Mouse (Mus musculus) kidney, embryonic 16.5 days (tissue): Measurements from ENCODE around the gene Luzp1. TPM values are rescaled to one million over a fixed set of nuclear protein-coding genes. Genes with fewer than 3 reads are reported as not detected.

Experiments used
- ATAC-seq: fragments of 200-750 bp; cut with Nextera tagmentation; 2 replicates; pipeline ENCODE4 v1.8.0; 2017; ENCODE audit warnings: moderate TSS enrichment; ENCODE audit not compliant: low FRiP score, low TSS enrichment
- H3K27ac ChIP-seq: fragments of 300-500 bp; sonication (generic); 2 replicates; pipeline ENCODE4 v1.5.1; 2014; ENCODE audit warnings: low read length
- H3K27me3 ChIP-seq: fragments of 300-500 bp; sonication (generic); 2 replicates; pipeline ENCODE4 v1.6.1; 2014; ENCODE audit warnings: low read length, control low read depth, mixed read lengths; ENCODE audit not compliant: insufficient read depth
- H3K36me3 ChIP-seq: fragments of 300-500 bp; sonication (generic); 2 replicates; pipeline ENCODE4 v1.6.1; 2014; ENCODE audit warnings: low read length, control low read depth, mixed read lengths; ENCODE audit not compliant: insufficient read depth
- H3K4me1 ChIP-seq: fragments of 300-500 bp; sonication (generic); 2 replicates; pipeline ENCODE4 v1.6.1; 2014; ENCODE audit warnings: low read length, control low read depth, mixed read lengths; ENCODE audit not compliant: insufficient read depth
- H3K4me2 ChIP-seq: fragments of 300-500 bp; sonication (generic); replicated peaks from 2 replicates; pipeline ENCODE4 v1.6.1; 2014; ENCODE audit warnings: low read depth, low read length
- H3K4me3 ChIP-seq: fragments of 300-500 bp; sonication (generic); 2 replicates; pipeline ENCODE4 v1.5.1; 2014; ENCODE audit warnings: mild to moderate bottlenecking, low read length
- H3K9ac ChIP-seq: fragments of 300-500 bp; sonication (generic); replicated peaks from 2 replicates; pipeline ENCODE4 v1.6.1; 2014; ENCODE audit warnings: low read length
- H3K9me3 ChIP-seq: fragments of 300-500 bp; sonication (generic); 2 replicates; pipeline ENCODE4 v1.6.1; 2016; ENCODE audit warnings: low read length, control low read depth
- WGBS: fragments of 180-500 bp; shearing (Covaris S2); extraction: QIAGEN DNeasy Blood & Tissue Kit; methylation state at CpG from one replicate; pipeline ENCODE4 v1.1.7; 2014; 5-methylcytosine and 5-hydroxymethylcytosine counted together
- polyA plus RNA-seq: library from polyadenylated mRNA; unstranded; fragments of >200 nt; fragmentation: Nextera tagmentation; extraction: Ambion mirVana; gene quantifications from 2 replicates; pipeline ENCODE4 v1.2.1, GENCODE M21; 2015

Gene Luzp1
- polyA plus RNA-seq, 1 experiment from 2014 or later: 131 TPM

DNA sequence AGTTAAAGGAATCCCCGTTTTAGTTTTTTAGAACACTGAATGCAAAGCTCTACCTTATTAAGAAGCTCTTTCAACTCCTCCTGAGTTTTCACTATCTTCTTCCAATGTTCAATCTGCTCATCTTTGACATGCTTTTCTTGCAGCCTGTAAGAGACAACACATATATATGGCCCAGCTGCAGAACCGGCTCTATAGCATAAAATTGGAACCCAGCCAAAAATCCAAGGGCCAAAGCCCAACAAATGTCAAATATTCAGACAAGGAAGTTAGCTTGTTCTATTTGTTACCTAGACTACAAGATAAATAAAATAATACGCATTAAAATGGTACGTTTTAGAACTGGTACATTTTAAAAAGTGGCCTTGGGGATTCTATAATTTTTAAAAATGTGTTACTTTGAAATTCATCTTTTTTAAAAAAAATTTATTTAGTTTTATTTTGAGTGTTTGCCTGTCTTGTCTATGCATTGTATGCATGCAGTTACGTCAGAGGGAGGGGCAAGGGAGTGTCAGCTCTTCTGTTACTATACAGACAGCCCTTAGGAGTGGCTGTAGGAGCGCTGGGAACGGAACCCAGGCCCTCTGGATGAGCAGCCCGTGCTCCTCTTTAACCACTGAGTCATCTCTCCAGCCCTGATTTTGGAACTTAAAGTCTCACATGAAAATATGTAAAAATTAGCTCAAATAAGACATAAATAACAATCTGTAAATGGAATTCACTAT lies 90.9 kb downstream of the Luzp1 start:
- Histone ChIP-seq H3K4me3 (no peak overlapping the region), H3K9ac (no peak overlapping the region), H3K27ac (no peak overlapping the region), H3K27me3 (no peaks in the 10 kb centered on the region), H3K9me3 (no peaks in the 10 kb centered on the region), H3K36me3 (peaks cover 44% of the 10 kb centered on the region), H3K4me1 (no peaks in the 10 kb centered on the region), H3K4me2 (no peak overlapping the region)
- 83% methylated on average over 8 of the region's 8 CpGs for WGBS
- ATAC-seq: no peak

DNA sequence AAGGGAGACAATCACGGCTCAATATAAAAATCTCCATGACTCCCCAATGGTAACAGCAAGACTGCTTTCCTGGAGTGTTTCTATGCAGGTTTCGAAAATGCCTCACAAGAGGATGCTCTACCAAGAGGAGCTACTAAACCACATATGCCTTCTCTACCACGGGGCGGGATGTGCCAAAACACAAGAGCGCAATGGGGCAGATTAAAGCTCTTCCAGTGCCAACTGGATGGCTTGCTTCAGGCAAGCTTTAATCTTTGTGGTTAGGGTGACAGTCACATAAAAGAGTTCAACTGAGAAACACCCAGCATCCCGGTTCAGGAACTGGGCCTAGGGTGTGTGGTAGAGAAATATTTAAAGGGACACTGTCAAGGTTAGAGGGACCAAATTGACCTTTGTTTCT lies 93.2 kb downstream of the Luzp1 start:
- H3K36me3 ChIP-seq: peaks cover 41% of the 10 kb centered on the region
- 85% methylated on average over 6 of the region's 6 CpGs for WGBS
- H3K4me3 ChIP-seq: no peak overlapping the region
- H3K27me3 ChIP-seq: no peaks in the 10 kb centered on the region
- no peak for ATAC-seq
- no peaks in the 10 kb centered on the region for H3K9me3 ChIP-seq
- H3K4me2 ChIP-seq: no peak overlapping the region
- no peaks in the 10 kb centered on the region for H3K4me1 ChIP-seq
- no peak overlapping the region for H3K9ac ChIP-seq
- no peak overlapping the region for H3K27ac ChIP-seq

- H3K36me3 ChIP-seq: peaks cover 45% of the 10 kb centered on the region
These were observed 99.1 kb downstream of the Luzp1 start for GRCm38 (mm10) chr4:136568629-136569028.

GRCm38 (mm10) chr4:136569998-136570397 lies 100.4 kb downstream of the Luzp1 start:
- ATAC-seq: no peak
- Histone ChIP-seq H3K27me3 (no peaks in the 10 kb centered on the region), H3K4me1 (no peaks in the 10 kb centered on the region), H3K4me2 (no peak overlapping the region), H3K4me3 (no peak overlapping the region), H3K27ac (no peak overlapping the region), H3K9ac (no peak overlapping the region), H3K36me3 (peaks cover 42% of the 10 kb centered on the region), H3K9me3 (no peaks in the 10 kb centered on the region)

More at GRCm38 (mm10) chr4:136568629-136569028, 99.1 kb downstream of the Luzp1 start:
- Histone ChIP-seq H3K27me3 (no peaks in the 10 kb centered on the region), H3K9ac (no peak overlapping the region), H3K9me3 (no peaks in the 10 kb centered on the region), H3K4me1 (no peaks in the 10 kb centered on the region), H3K4me3 (no peak overlapping the region), H3K4me2 (no peak overlapping the region), H3K27ac (no peak overlapping the region)
- 75% methylated on average over 3 of the region's 3 CpGs for WGBS
- no peak for ATAC-seq

DNA sequence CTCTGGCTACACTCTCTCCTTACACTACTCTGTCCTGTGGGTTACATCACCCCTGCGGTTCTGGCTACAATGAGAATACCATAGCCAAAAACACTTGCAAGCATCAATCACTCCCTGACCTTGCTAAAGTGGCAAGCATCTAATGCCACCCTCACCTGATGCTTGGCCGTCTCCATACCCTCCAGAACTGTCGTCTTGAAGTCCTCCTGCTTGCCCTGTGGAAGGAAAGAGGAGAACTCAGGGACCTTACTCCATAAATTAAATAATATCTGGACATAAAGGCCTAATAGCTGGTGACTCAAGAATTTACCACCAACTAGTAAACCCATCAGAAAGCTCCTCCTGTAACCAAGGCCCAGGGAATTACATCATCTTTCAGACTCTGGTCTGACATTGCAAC lies 112.3 kb downstream of the Luzp1 start:
- H3K9me3 ChIP-seq: no peaks in the 10 kb centered on the region
- H3K9ac ChIP-seq: no peak overlapping the region
- no peak overlapping the region for H3K4me2 ChIP-seq
- no peak for ATAC-seq
- H3K4me1 ChIP-seq: peaks cover 5% of the 10 kb centered on the region; the same call in 1 of the 2 replicates
- 57% methylated on average over 3 of the region's 3 CpGs for WGBS
- no peak overlapping the region for H3K27ac ChIP-seq
- H3K36me3 ChIP-seq: peaks cover 2% of the 10 kb centered on the region
- H3K27me3 ChIP-seq: no peaks in the 10 kb centered on the region
- no peak overlapping the region for H3K4me3 ChIP-seq

DNA sequence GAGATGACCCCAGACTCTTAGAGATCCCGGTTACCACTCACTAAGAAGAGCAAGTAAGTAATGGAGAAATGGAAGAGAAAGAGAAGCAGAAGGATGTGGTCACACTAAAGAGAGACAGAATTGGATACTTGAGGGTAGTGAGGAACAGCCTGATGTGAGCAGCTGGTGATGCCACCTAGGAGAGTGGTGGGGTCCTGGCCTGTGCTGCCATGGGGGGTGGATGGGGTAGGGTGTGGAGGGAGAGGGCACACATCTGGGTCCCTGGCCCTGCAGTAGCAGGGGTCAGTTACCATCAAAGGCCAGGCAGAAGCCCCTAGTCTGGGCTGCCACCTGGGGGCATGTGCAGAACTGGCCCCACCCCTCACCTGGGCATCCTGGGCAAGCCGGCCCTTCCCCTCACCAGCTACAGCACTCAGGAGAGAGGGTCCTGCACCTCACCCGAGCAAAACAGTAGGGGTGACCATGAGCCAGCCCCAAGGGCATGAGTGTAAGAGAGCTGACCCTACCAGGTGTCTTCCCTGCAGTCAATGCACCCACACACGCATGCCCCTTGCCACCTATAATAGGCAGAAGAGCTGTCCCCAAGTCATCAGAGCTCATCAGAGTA lies 117.8 kb downstream of the Luzp1 start:
- 86% methylated on average over 4 of the region's 4 CpGs for WGBS
- no peak overlapping the region for H3K4me2 ChIP-seq
- no peak for ATAC-seq

DNA sequence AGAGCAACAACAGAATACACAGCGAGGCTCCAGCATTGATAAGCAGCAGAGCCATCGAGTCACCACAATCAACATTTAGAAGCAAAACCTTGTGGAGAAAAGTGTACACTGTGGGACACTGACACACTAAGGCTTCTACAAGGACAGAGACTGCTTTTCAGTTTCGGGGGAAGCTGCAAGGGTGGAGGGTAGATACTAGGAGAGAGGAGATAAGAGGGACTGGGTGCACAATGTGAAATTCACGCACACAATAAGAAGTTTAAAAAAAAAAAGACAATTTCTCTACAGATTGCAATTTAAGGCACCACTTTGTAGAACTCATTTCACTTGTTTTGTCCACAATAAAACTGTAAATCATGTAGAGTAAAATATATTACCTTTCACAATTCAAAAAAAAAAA lies 118.4 kb downstream of the Luzp1 start:
- WGBS: 87% methylated on average over 4 of the region's 4 CpGs
- Histone ChIP-seq H3K9ac (no peak overlapping the region), H3K36me3 (peaks cover 7% of the 10 kb centered on the region; the same call in 1 of the 2 replicates), H3K4me2 (no peak overlapping the region), H3K4me3 (no peak overlapping the region), H3K4me1 (0 out of 2 replicates have a peak, but pooled peaks cover 4% of the 10 kb centered on the region), H3K27me3 (no peaks in the 10 kb centered on the region), H3K27ac (no peak overlapping the region), H3K9me3 (no peaks in the 10 kb centered on the region)
- no peak for ATAC-seq

More for the DNA sequence above, 117.8 kb downstream of the Luzp1 start:
- Histone ChIP-seq H3K36me3 (peaks cover 4% of the 10 kb centered on the region; the same call in 1 of the 2 replicates), H3K27ac (no peak overlapping the region), H3K9ac (no peak overlapping the region), H3K9me3 (no peaks in the 10 kb centered on the region), H3K4me3 (no peak overlapping the region), H3K27me3 (no peaks in the 10 kb centered on the region), H3K4me1 (no peaks in the 10 kb centered on the region)

- ATAC-seq: no peak
- Histone ChIP-seq H3K36me3 (peaks cover 7% of the 10 kb centered on the region; the same call in 1 of the 2 replicates), H3K27ac (0 out of 2 replicates have a peak overlapping the region, but pooled peaks have one; percentile 24), H3K9me3 (no peaks in the 10 kb centered on the region), H3K9ac (no peak overlapping the region), H3K4me3 (no peak overlapping the region), H3K27me3 (no peaks in the 10 kb centered on the region), H3K4me2 (no peak overlapping the region), H3K4me1 (0 out of 2 replicates have a peak, but pooled peaks cover 10% of the 10 kb centered on the region)
- WGBS: 51% methylated on average over 4 of the region's 4 CpGs
These were observed 122.5 kb downstream of the Luzp1 start for GRCm38 (mm10) chr4:136592111-136592510.

DNA sequence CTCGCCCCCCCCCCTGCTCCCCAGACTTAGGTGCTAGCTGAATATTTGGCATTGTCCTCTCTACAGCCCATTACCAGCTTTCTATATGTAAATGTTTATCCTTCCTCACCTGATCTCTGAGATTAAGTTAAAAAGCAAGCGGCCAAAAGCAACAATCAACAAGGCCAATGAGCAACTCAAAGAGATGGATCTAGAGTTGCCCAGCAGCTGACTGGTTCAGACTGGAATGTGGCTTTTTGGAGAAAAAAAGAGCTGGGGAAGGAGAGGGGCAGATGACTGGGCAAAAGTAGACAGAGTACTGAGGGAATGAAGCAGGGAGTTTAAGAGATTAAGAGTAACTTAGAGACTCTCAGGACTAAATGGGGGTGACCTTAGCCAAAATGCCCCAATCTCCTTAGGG lies 124.4 kb downstream of the Luzp1 start:
- 0 out of 2 replicates have a peak, but pooled peaks cover 10% of the 10 kb centered on the region for H3K4me1 ChIP-seq
- no peak overlapping the region for H3K27ac ChIP-seq
- H3K27me3 ChIP-seq: no peaks in the 10 kb centered on the region
- H3K9me3 ChIP-seq: no peaks in the 10 kb centered on the region
- H3K4me2 ChIP-seq: no peak overlapping the region
- no peak for ATAC-seq
- 87% methylated on average over 2 of the region's 2 CpGs for WGBS
- no peak overlapping the region for H3K9ac ChIP-seq
- peaks cover 10% of the 10 kb centered on the region; the same call in 1 of the 2 replicates for H3K36me3 ChIP-seq
- no peak overlapping the region for H3K4me3 ChIP-seq

DNA sequence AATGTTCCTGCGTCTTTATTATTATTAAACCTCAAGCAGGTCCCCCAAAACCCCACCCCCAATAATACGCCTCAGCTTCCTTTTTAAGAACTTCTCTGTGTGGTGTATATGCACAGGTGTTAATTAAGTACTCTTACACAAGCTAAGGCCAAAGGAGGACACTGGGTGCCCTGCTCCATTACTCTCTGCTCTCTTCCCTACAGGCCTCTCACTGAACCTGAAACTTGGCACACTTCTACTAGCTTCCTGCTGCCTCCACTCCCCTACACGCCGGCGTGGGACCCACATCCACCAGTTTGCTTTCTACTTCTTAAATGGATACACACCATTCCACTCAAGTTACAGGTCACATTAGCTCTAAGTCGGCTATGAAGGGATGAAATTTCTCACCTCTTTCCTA lies 125.7 kb downstream of the Luzp1 start:
- 51% methylated on average over 6 of the region's 6 CpGs for WGBS
- no peak for ATAC-seq
- no peaks in the 10 kb centered on the region for H3K9me3 ChIP-seq
- no peak overlapping the region for H3K9ac ChIP-seq
- H3K4me1 ChIP-seq: peaks cover 11% of the 10 kb centered on the region
- no peak overlapping the region for H3K27ac ChIP-seq
- no peaks in the 10 kb centered on the region for H3K27me3 ChIP-seq
- H3K36me3 ChIP-seq: peaks cover 10% of the 10 kb centered on the region; the same call in 1 of the 2 replicates
- H3K4me3 ChIP-seq: no peak overlapping the region
- H3K4me2 ChIP-seq: no peak overlapping the region
